Mouse (Mus musculus): ENCODE measurements around the gene Rph3a. TPM values are rescaled to one million over a fixed set of nuclear protein-coding genes. Genes with fewer than 3 reads are reported as not detected.

Gene Rph3a
- polyA plus RNA-seq (2014; fragmentation: Nextera tagmentation; extraction: Ambion mirVana) = 10.9 and 17.0 TPM in 2 replicates

DNA sequence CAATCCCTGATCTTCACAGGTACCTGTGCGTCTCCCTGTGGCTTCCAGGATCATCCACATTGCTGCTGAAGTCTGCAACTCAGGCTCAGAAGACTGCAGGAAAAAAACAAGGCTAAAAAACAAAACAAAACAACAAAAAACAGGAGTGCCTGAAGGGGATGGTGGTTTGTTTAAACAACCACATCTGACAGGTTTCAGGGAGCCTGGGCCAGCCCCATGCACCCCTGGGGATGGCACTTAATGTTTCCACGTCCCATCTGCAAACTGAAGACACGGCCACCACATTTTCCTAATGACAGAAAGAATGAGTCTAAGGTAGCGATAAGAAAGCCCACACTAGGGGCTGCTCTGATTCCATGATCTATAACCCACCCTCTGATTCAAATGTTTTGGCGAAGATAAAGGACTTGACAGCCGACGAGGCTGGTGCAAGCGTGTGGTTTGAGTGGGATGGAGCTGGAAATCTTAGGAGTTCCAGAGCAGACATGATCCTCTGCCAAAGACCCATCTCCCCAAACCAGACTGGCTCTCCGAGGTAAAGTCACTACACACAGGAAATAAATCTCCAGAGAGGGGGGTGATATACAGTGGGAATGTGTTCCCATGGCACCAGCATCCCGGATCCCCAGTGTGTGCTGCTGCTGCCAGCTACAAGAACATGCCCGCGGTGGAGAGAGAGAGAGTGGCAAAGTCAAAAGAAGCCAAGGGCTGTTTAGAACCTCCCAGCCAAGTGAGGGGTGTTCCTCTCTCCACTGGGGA, at the start of gene Rph3a:
Gene Rph3a (minus strand): TSS at position 282 of the 759 bp plus-strand sequence.
- peaks cover 17% of the 10 kb centered on the region; the same call in 1 of the 2 replicates for H3K4me1 ChIP-seq (ENCODE audit: control insufficient read depth, insufficient read depth, low read length)
- 0 out of 2 replicates have a peak, but pooled peaks cover 6% of the 10 kb centered on the region for H3K27me3 ChIP-seq (replicated peaks; ENCODE audit: control insufficient read depth, insufficient read depth, low read length)
- no peaks in the 10 kb centered on the region for H3K9me3 ChIP-seq (replicated peaks; ENCODE audit: control insufficient read depth, low read length)
- DNase-seq (ENCODE audit: low spot score) (peak; percentile 32), ATAC-seq (no peak)
- no peaks in the 10 kb centered on the region for H3K36me3 ChIP-seq (ENCODE audit: control insufficient read depth, insufficient read depth, low read length)
- peak within 1 kb of the TSS; percentile 25 for H3K4me3 ChIP-seq (ENCODE audit: low read depth, low read length)
- H3K27ac ChIP-seq (ENCODE audit: low read depth, low read length) = peak within 1 kb of the TSS; percentile 45; the same call in 1 of the 2 replicates
- H3K4me2 ChIP-seq (ENCODE audit: low read length) = peak within 1 kb of the TSS; percentile 48
- H3K9ac ChIP-seq (ENCODE audit: low read length) = peak within 1 kb of the TSS; percentile 43
- 61% methylated on average over 12 of the region's 12 CpGs for WGBS

DNA sequence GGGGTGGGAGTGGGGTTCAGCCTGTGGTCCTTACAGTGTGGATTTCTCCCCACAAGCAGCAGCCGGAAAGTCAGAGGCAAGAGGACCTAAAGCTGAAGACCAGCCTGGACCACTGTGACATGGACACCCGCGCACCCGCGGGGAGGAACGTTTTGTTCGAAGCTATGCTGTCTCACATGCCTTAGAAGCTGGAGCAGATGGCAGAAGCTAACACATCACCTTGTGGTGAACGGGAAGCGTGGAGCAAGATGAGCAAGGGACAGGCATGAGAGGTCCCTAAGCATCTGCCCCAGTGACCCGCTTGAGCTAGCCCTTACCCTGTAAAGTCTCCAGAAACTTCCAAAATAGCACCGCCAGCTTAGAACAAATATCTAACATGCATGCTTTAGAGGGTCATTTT, 48.4 kb upstream of the Rph3a start:
- Histone ChIP-seq H3K4me2 (ENCODE audit: low read length) (no peak overlapping the region), H3K9ac (ENCODE audit: low read length) (no peak overlapping the region), H3K4me1 (ENCODE audit: control insufficient read depth, insufficient read depth, low read length) (no peaks in the 10 kb centered on the region), H3K4me3 (ENCODE audit: low read depth, low read length) (no peak overlapping the region), H3K9me3 (replicated peaks; ENCODE audit: control insufficient read depth, low read length) (no peaks in the 10 kb centered on the region), H3K27me3 (replicated peaks; ENCODE audit: control insufficient read depth, insufficient read depth, low read length) (no peaks in the 10 kb centered on the region), H3K27ac (ENCODE audit: low read depth, low read length) (no peak overlapping the region), H3K36me3 (ENCODE audit: control insufficient read depth, insufficient read depth, low read length) (no peaks in the 10 kb centered on the region)
- no peak for DNase-seq (ENCODE audit: low spot score)
- no peak for ATAC-seq
- WGBS = 93% methylated on average over 11 of the region's 11 CpGs

DNA sequence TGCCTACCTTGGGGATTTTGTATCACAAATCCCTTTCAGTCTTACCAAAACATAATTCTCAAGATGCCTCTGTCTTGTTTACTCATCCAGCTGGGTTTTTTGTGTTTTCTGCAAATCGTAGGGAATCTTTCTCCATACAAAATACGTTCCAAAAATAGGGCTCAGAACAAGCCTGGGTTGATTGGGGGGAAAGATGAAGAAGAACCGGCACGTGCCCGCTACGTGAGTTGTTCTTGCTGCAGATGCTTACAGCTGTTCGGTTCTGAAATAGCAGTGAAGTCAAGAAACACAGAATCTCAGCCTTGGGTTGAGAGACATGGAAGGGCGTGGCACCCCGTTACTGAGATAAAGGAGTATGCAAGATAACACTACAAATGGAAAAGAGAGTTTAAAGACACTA, 44.0 kb upstream of the Rph3a start:
- ATAC-seq (no peak), DNase-seq (ENCODE audit: low spot score) (no peak)
- Histone ChIP-seq H3K4me3 (ENCODE audit: low read depth, low read length) (no peak overlapping the region), H3K27me3 (replicated peaks; ENCODE audit: control insufficient read depth, insufficient read depth, low read length) (no peaks in the 10 kb centered on the region), H3K4me2 (ENCODE audit: low read length) (no peak overlapping the region), H3K4me1 (ENCODE audit: control insufficient read depth, insufficient read depth, low read length) (no peaks in the 10 kb centered on the region), H3K9me3 (replicated peaks; ENCODE audit: control insufficient read depth, low read length) (no peaks in the 10 kb centered on the region), H3K36me3 (ENCODE audit: control insufficient read depth, insufficient read depth, low read length) (no peaks in the 10 kb centered on the region), H3K9ac (ENCODE audit: low read length) (no peak overlapping the region), H3K27ac (ENCODE audit: low read depth, low read length) (no peak overlapping the region)
- WGBS = 80% methylated on average over 9 of the region's 9 CpGs

DNA sequence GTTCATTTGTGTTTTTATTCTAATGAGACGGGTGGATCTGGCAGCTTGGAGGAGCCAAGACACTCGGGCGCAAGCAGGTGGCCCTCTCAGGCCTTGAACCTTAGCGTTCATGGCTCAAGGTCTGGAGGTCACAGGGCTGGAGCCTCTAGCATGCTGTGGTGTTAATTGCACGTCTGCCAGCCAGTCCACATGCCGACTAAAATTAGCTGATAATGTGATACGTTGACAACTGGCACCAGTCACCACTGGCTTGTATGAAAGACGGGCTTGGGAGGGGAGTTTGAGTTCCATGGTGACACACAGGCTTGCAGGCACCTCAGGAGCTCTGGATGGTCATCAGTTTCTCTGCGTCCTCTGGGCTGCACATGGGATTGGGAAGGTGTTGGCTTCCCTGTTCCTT, 31.9 kb upstream of the Rph3a start:
- Histone ChIP-seq H3K27ac (ENCODE audit: low read depth, low read length) (no peak overlapping the region), H3K4me3 (ENCODE audit: low read depth, low read length) (no peak overlapping the region), H3K4me1 (ENCODE audit: control insufficient read depth, insufficient read depth, low read length) (no peaks in the 10 kb centered on the region), H3K9ac (ENCODE audit: low read length) (no peak overlapping the region), H3K9me3 (replicated peaks; ENCODE audit: control insufficient read depth, low read length) (no peaks in the 10 kb centered on the region), H3K36me3 (ENCODE audit: control insufficient read depth, insufficient read depth, low read length) (no peaks in the 10 kb centered on the region), H3K27me3 (replicated peaks; ENCODE audit: control insufficient read depth, insufficient read depth, low read length) (no peaks in the 10 kb centered on the region), H3K4me2 (ENCODE audit: low read length) (no peak overlapping the region)
- 83% methylated on average over 9 of the region's 9 CpGs for WGBS
- ATAC-seq = no peak
- no peak for DNase-seq (ENCODE audit: low spot score)

DNA sequence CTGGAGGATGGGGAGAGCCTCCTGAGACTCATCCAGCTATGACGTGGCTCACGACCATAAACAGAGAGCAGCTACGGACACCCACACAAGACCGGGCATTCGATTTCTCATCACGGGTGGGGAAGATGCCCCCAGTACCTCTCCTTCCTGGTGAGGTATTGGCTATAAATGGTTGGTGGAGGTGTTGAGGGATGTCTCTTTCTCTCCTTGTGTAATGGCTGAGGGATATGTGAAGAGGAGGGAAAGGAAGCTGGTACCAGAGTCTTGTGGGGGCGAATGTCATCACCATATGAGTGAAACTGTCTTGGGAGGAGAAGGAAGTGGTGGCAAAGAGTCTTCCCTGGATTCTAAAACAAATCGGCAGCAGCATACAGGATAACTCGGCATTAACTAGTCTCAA, 29.6 kb upstream of the Rph3a start:
- ATAC-seq (no peak), DNase-seq (ENCODE audit: low spot score) (no peak)
- Histone ChIP-seq H3K27ac (ENCODE audit: low read depth, low read length) (no peak overlapping the region), H3K9me3 (replicated peaks; ENCODE audit: control insufficient read depth, low read length) (no peaks in the 10 kb centered on the region), H3K4me2 (ENCODE audit: low read length) (no peak overlapping the region), H3K4me1 (ENCODE audit: control insufficient read depth, insufficient read depth, low read length) (no peaks in the 10 kb centered on the region), H3K36me3 (ENCODE audit: control insufficient read depth, insufficient read depth, low read length) (no peaks in the 10 kb centered on the region), H3K9ac (ENCODE audit: low read length) (no peak overlapping the region), H3K27me3 (replicated peaks; ENCODE audit: control insufficient read depth, insufficient read depth, low read length) (no peaks in the 10 kb centered on the region), H3K4me3 (ENCODE audit: low read depth, low read length) (no peak overlapping the region)
- 86% methylated on average over 9 of the region's 9 CpGs for WGBS

DNA sequence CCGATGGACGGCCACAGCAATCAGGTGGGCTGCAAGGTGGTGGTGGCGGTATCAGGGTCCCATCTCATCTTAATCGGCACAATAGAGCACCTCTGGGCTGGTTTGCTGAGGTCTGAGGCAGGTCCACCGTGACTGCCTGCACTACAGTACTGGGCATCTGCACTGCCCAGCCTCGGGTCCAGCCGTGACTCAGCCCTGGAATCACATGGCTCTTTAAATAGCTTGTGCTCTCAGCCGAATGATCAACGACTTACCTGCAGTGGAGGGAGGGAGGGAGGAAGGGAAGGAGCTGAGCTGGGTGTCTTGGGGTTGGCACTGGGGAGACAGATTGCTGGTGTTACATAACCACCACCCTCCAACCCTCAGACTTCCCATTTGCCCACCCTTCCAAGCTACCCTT, 20.3 kb upstream of the Rph3a start:
- no peak overlapping the region for H3K4me2 ChIP-seq (ENCODE audit: low read length)
- H3K4me1 ChIP-seq (ENCODE audit: control insufficient read depth, insufficient read depth, low read length) = no peaks in the 10 kb centered on the region
- no peak overlapping the region for H3K4me3 ChIP-seq (ENCODE audit: low read depth, low read length)
- H3K27me3 ChIP-seq (replicated peaks; ENCODE audit: control insufficient read depth, insufficient read depth, low read length) = no peaks in the 10 kb centered on the region
- 78% methylated on average over 9 of the region's 9 CpGs for WGBS
- no peaks in the 10 kb centered on the region for H3K36me3 ChIP-seq (ENCODE audit: control insufficient read depth, insufficient read depth, low read length)
- DNase-seq (ENCODE audit: low spot score) (no peak), ATAC-seq (no peak)
- no peak overlapping the region for H3K27ac ChIP-seq (ENCODE audit: low read depth, low read length)
- H3K9me3 ChIP-seq (replicated peaks; ENCODE audit: control insufficient read depth, low read length) = no peaks in the 10 kb centered on the region
- H3K9ac ChIP-seq (ENCODE audit: low read length) = no peak overlapping the region

DNA sequence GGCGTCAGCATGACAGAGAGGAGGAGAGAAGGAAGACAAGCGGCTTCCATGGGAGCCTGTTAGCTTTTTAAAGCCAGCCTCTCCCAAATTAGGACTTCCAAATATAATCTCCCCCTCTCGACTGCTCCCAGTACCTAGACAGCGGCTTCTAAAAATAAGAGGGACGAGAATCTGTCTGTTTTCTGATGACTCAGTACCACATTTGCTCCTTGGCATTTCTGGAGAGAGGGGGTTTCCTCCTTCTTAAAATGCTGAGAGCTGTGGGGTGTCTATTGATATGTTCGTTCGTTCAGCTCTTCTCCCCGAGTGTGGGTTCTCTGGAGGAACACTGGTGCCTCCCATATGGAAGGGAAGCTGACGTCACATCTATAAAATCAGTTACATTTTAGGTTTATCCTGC, 9.6 kb upstream of the Rph3a start:
- 77% methylated on average over 9 of the region's 9 CpGs for WGBS
- Histone ChIP-seq H3K9me3 (replicated peaks; ENCODE audit: control insufficient read depth, low read length) (no peaks in the 10 kb centered on the region), H3K4me3 (ENCODE audit: low read depth, low read length) (no peak overlapping the region), H3K36me3 (ENCODE audit: control insufficient read depth, insufficient read depth, low read length) (no peaks in the 10 kb centered on the region), H3K9ac (ENCODE audit: low read length) (no peak overlapping the region), H3K27ac (ENCODE audit: low read depth, low read length) (no peak overlapping the region), H3K27me3 (replicated peaks; ENCODE audit: control insufficient read depth, insufficient read depth, low read length) (no peaks in the 10 kb centered on the region), H3K4me1 (ENCODE audit: control insufficient read depth, insufficient read depth, low read length) (no peaks in the 10 kb centered on the region), H3K4me2 (ENCODE audit: low read length) (no peak overlapping the region)
- ATAC-seq (no peak), DNase-seq (ENCODE audit: low spot score) (no peak)

DNA sequence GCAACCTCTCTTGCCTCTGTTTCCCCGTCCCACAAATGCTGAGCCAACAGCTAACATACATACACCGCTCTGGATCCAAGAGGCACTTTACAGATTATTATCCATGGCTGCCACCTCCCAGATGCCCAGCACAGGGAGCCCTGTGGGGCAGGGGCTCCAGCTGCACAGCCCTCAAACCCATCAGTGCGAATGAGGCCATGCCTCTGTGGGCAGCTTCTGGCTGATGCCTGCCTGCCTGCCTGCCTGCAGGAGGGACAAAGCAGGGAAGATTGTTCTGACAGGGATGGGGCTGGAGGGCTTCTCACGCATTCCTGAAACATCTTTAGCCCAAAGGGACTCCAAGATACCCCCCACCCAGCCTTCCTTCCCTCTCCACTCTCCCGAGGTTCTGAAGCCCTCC, 7.8 kb upstream of the Rph3a start:
- Histone ChIP-seq H3K27ac (ENCODE audit: low read depth, low read length) (no peak overlapping the region), H3K4me3 (ENCODE audit: low read depth, low read length) (no peak overlapping the region), H3K4me1 (ENCODE audit: control insufficient read depth, insufficient read depth, low read length) (no peaks in the 10 kb centered on the region), H3K9me3 (replicated peaks; ENCODE audit: control insufficient read depth, low read length) (no peaks in the 10 kb centered on the region), H3K27me3 (replicated peaks; ENCODE audit: control insufficient read depth, insufficient read depth, low read length) (no peaks in the 10 kb centered on the region), H3K4me2 (ENCODE audit: low read length) (no peak overlapping the region), H3K9ac (ENCODE audit: low read length) (no peak overlapping the region), H3K36me3 (ENCODE audit: control insufficient read depth, insufficient read depth, low read length) (no peaks in the 10 kb centered on the region)
- no peak for DNase-seq (ENCODE audit: low spot score)
- WGBS = 73% methylated on average over 5 of the region's 5 CpGs
- no peak for ATAC-seq

DNA sequence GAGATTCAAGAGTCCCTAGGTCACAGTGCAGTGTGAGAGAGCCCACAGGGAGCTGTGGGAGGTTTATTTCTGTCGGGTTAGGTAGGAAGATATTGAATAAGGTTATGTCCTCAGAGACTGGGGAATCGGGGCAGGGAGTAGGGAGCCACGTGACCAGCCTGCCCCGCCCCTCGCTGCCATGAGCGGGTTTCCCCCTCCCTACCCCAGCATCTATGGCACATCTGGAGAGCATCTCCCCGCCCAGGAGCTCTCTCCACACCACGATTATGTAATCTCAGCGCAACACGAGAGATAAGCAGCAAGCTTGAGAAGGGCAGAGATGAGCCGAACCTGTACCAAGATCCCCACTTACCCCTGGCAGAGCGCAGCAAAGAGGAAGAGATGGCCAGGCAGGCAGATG, 6.5 kb upstream of the Rph3a start:
- Histone ChIP-seq H3K9me3 (replicated peaks; ENCODE audit: control insufficient read depth, low read length) (no peaks in the 10 kb centered on the region), H3K4me1 (ENCODE audit: control insufficient read depth, insufficient read depth, low read length) (no peaks in the 10 kb centered on the region), H3K9ac (ENCODE audit: low read length) (no peak overlapping the region), H3K27ac (ENCODE audit: low read depth, low read length) (no peak overlapping the region), H3K4me2 (ENCODE audit: low read length) (no peak overlapping the region), H3K36me3 (ENCODE audit: control insufficient read depth, insufficient read depth, low read length) (no peaks in the 10 kb centered on the region), H3K27me3 (replicated peaks; ENCODE audit: control insufficient read depth, insufficient read depth, low read length) (no peaks in the 10 kb centered on the region), H3K4me3 (ENCODE audit: low read depth, low read length) (no peak overlapping the region)
- 42% methylated on average over 12 of the region's 12 CpGs for WGBS
- peak; percentile 36 for DNase-seq (ENCODE audit: low spot score)
- ATAC-seq = no peak

All from forebrain, embryonic 14.5 days (tissue).